Mouse (Mus musculus) limb, embryonic 10.5 days (tissue): ENCODE measurements around the gene Pdzrn4. TPM values are rescaled to one million over a fixed set of nuclear protein-coding genes. Genes with fewer than 3 reads are reported as not detected.

Experiments used
- DNase-seq: peaks from one replicate; pipeline ENCODE4 v3.0.0-alpha.2; 2017; ENCODE audit warnings: low spot score
- H3K27ac ChIP-seq: fragments of 300-500 bp; sonication (generic); 2 replicates; pipeline ENCODE4 v1.5.1; 2016; ENCODE audit warnings: mild to moderate bottlenecking
- H3K27me3 ChIP-seq: fragments of 300-500 bp; sonication (generic); 2 replicates; pipeline ENCODE4 v1.6.1; 2016; ENCODE audit warnings: low read depth, mild to moderate bottlenecking; ENCODE audit not compliant: poor library complexity, severe bottlenecking
- H3K36me3 ChIP-seq: fragments of 300-500 bp; sonication (generic); 2 replicates; pipeline ENCODE4 v1.6.1; 2016; ENCODE audit warnings: mild to moderate bottlenecking, moderate library complexity
- H3K4me1 ChIP-seq: fragments of 300-500 bp; sonication (generic); 2 replicates; pipeline ENCODE4 v1.6.1; 2016
- H3K4me3 ChIP-seq: fragments of 300-500 bp; sonication (generic); 2 replicates; pipeline ENCODE4 v1.5.1; 2016; ENCODE audit warnings: mild to moderate bottlenecking, moderate library complexity
- H3K9me3 ChIP-seq: fragments of 300-500 bp; sonication (generic); replicated peaks from 2 replicates; pipeline ENCODE4 v1.6.1; 2016; ENCODE audit warnings: mild to moderate bottlenecking
- WGBS: fragments of 180-500 bp; shearing (Covaris S2); methylation state at CpG from one replicate; pipeline ENCODE4 v1.1.7; 2016; 5-methylcytosine and 5-hydroxymethylcytosine counted together
- polyA plus RNA-seq: library from polyadenylated mRNA; unstranded; fragments of >200 nt; fragmentation: Nextera tagmentation; extraction: Ambion mirVana; gene quantifications from 2 replicates; pipeline ENCODE4 v1.2.1, GENCODE M21; 2016

Pdzrn4 gene
- polyA plus RNA-seq, 1 experiment from 2014 or later: 1.2 TPM

DNA sequence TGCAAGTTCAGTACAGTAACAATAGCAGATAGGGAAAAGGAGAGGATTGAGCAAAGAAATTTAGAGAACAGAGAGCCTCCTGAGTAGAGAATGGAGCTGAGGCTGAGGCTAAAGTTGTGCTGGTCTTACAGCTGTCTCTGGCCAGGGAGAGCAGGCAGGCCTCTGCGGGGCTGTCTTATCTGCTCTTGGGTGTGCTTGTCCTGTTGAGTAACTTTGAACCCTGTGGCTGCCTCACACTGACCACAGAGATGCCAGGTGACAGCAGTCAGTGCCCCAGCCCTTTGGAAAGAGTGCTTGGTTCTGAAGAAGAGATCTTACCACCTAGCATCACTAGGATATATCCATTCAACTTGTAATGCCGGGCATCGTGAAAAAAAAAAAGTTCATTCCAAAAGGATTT, 214.2 kb downstream of the Pdzrn4 start:
- H3K27me3 ChIP-seq: no peaks in the 10 kb centered on the region
- no peak for DNase-seq
- no peak overlapping the region for H3K4me3 ChIP-seq
- H3K36me3 ChIP-seq: no peaks in the 10 kb centered on the region
- 89% methylated on average over 3 of the region's 3 CpGs for WGBS
- H3K9me3 ChIP-seq: no peaks in the 10 kb centered on the region
- no peak overlapping the region for H3K27ac ChIP-seq
- no peaks in the 10 kb centered on the region for H3K4me1 ChIP-seq

DNA sequence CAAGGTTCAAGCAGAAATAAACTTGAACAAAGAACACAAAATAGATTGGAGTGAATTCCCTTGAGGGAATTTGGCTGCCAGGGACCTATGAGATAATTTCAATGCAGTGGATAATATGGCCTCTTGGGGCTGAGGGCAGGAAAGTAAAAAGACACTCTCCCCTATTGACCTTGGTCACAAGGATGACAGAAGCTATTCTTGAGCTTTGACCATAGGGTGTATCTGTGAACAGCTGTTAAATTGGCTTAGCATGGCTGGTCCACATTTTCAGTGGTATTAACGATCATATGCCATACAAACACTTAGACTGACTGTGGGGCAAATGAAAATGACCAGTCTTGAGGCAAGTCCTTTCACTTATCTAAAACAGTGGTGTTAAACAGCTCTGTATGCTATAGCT, 215.7 kb downstream of the Pdzrn4 start:
- no peak overlapping the region for H3K27ac ChIP-seq
- no peak overlapping the region for H3K4me3 ChIP-seq
- no peaks in the 10 kb centered on the region for H3K36me3 ChIP-seq
- no peaks in the 10 kb centered on the region for H3K27me3 ChIP-seq
- H3K9me3 ChIP-seq: no peaks in the 10 kb centered on the region
- H3K4me1 ChIP-seq: no peaks in the 10 kb centered on the region
- 97% methylated on average over 1 of the region's 1 CpGs for WGBS
- DNase-seq: no peak

DNA sequence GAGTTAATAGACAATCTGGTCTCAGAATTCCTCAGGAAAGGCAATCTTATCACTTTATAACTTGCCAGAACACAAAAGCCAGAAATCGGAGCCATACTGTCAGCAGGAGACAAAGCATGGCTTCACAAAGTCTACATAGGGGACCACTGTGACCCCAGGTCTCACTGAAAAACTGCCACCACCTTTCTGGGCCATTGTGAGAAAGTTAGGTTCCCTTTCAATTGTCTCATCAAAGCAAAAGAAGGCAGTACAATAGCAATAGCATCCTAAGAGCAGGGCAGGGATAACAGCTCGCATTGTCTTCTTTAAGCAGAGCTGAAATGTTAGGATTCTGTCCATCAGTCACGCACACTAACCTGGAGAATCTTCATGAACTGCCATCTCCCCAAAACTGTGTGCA, 216.5 kb downstream of the Pdzrn4 start:
- no peaks in the 10 kb centered on the region for H3K36me3 ChIP-seq
- WGBS: 96% methylated on average over 3 of the region's 3 CpGs
- DNase-seq: no peak
- no peaks in the 10 kb centered on the region for H3K27me3 ChIP-seq
- no peak overlapping the region for H3K4me3 ChIP-seq
- no peaks in the 10 kb centered on the region for H3K4me1 ChIP-seq
- no peak overlapping the region for H3K27ac ChIP-seq
- H3K9me3 ChIP-seq: no peaks in the 10 kb centered on the region

DNA sequence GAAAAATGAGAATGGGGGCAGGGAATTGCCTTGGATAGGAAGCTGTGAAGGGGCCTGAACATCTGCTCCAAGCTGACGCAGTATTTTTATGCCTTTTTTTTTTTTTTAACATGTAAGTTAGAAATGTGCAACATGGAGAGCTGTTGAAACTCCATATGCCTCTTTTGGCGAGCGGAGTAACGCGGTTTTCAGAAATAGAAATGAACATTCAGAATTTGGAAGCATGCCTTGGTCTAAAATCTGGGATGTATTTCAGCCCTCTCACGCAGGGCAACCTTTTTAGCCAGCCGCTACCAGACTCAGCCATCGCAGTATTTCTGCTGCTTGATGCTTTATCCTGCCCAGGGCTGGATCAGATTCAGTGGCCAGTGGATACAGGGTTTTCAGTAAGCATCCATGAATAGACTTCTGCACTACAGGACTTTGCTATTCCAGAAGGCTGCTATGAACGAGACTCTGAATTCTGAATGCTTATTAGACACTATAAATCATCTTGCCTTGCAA, 225.1 kb downstream of the Pdzrn4 start:
- H3K4me1 ChIP-seq: peaks cover 16% of the 10 kb centered on the region
- 84% methylated on average over 9 of the region's 9 CpGs for WGBS
- no peaks in the 10 kb centered on the region for H3K9me3 ChIP-seq
- H3K4me3 ChIP-seq: no peak overlapping the region
- H3K36me3 ChIP-seq: no peaks in the 10 kb centered on the region
- no peak for DNase-seq
- no peaks in the 10 kb centered on the region for H3K27me3 ChIP-seq
- no peak overlapping the region for H3K27ac ChIP-seq

DNA sequence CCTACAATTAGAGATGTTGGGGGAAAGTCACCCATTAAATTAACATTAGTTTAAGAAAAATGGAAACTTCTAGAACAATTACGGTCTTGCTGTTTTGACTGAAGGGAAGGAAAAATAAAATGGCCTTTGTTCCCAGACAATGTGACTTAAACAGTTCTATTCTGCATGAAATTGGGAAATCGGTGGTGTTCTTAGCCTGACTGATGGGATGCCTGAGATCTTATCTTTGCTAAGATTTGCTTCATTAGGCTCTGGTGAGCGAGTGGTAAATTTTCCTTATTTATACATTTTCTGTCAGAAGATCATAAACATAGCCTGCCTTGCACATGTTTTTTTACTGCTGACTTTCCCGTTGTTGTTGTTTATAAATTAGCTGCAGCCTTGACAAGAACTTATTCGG, 225.6 kb downstream of the Pdzrn4 start:
- H3K36me3 ChIP-seq: no peaks in the 10 kb centered on the region
- 72% methylated on average over 5 of the region's 5 CpGs for WGBS
- peaks cover 16% of the 10 kb centered on the region for H3K4me1 ChIP-seq
- no peaks in the 10 kb centered on the region for H3K27me3 ChIP-seq
- H3K9me3 ChIP-seq: no peaks in the 10 kb centered on the region
- H3K4me3 ChIP-seq: no peak overlapping the region
- DNase-seq: no peak
- no peak overlapping the region for H3K27ac ChIP-seq

DNA sequence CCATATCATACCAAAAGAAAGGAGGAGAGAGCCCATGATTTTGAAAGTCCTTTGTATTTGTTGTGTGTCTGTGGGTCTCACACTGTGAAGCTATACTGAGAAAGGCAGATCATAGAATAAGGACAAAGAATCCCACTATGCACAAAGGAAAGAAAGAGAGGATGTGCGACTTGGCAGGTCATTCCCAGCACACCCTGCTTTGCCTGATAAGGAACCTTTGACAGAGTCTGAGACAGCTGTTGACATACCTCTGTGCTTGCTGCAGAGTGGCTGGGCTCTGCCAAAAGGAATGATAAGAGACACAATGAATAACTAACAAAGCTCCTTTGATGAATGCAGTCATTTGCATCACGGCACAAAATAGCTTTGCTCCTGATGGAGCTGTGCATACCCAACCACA, 232.5 kb downstream of the Pdzrn4 start:
- Histone ChIP-seq H3K27me3 (no peaks in the 10 kb centered on the region), H3K4me1 (peaks cover 6% of the 10 kb centered on the region; the same call in 1 of the 2 replicates), H3K9me3 (no peaks in the 10 kb centered on the region), H3K36me3 (no peaks in the 10 kb centered on the region), H3K27ac (no peak overlapping the region), H3K4me3 (no peak overlapping the region)
- 67% methylated on average over 2 of the region's 2 CpGs for WGBS
- no peak for DNase-seq

DNA sequence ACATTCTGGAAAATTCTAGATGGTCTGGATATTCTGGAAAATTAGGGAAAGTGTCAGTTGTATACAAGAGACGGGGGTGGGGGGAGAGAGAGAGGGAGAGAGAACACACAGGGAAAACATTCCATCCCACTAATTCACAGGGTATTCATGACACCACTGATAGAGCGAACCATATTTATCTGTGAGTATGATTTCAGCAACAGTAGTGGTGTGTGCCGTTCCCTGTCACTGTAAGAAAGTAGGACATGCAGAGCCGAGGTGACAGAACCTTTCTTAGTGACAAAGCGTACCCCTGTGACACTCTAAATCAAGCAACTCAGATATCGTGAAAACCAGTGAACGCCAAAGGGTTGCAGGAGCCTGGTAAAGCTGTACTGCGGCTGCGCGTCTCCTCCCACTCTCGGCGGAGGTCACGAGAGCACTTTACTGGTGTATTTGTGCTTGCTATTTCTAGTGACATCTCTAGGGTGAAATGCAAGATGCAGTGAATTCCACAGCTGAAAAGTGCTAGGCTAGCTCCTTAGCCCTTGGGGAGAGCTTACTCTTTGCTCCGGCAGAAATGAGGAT, 237.4 kb downstream of the Pdzrn4 start:
- Histone ChIP-seq H3K27ac (no peak overlapping the region), H3K36me3 (no peaks in the 10 kb centered on the region), H3K4me3 (no peak overlapping the region), H3K4me1 (peaks cover 6% of the 10 kb centered on the region; the same call in 1 of the 2 replicates), H3K27me3 (no peaks in the 10 kb centered on the region), H3K9me3 (no peaks in the 10 kb centered on the region)
- no peak for DNase-seq
- WGBS: 93% methylated on average over 14 of the region's 14 CpGs

DNA sequence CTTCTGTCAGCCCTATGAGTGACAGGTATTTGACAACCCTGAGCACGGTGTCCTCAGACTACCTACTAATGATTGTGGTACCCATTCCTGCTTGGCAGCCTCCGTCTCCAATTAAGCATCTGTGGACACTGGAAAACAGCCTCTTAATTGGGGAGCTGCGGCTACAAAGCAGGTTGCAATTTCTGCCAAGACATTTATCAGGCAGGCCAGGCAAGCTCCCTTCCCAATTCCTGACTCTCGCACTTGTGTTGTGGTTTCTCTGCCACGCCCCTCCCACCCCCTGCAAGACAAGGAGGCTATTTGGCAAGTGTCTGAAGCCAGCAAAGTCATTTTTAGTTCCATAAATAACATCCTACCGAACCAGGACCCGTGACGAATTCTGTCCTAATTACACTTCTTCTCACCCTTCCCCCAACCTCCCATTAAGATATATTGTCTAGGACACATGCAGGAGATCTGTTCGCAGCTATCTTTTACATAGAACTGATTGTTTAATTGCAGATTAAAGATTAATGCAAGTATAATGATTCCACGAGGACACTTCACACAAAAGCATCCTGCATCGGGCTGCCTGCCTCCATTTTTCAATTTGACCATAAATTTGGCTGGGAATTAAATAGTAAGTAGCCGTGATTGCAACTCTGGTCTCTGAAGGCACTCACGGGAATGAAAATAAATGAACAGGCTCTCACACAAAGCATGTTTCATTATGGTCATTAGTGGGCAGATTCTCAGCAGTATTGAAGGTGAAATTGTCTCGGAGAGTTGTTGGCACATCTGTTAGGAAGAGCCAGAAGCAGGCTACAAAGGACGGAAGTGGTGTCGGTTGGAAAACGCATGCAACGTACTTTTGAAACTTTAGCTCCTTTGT, 243.8 kb downstream of the Pdzrn4 start:
- WGBS: 77% methylated on average over 18 of the region's 18 CpGs
- Histone ChIP-seq H3K4me1 (no peaks in the 10 kb centered on the region), H3K36me3 (no peaks in the 10 kb centered on the region), H3K4me3 (no peak overlapping the region), H3K27ac (no peak overlapping the region), H3K27me3 (no peaks in the 10 kb centered on the region), H3K9me3 (no peaks in the 10 kb centered on the region)
- no peak for DNase-seq

DNA sequence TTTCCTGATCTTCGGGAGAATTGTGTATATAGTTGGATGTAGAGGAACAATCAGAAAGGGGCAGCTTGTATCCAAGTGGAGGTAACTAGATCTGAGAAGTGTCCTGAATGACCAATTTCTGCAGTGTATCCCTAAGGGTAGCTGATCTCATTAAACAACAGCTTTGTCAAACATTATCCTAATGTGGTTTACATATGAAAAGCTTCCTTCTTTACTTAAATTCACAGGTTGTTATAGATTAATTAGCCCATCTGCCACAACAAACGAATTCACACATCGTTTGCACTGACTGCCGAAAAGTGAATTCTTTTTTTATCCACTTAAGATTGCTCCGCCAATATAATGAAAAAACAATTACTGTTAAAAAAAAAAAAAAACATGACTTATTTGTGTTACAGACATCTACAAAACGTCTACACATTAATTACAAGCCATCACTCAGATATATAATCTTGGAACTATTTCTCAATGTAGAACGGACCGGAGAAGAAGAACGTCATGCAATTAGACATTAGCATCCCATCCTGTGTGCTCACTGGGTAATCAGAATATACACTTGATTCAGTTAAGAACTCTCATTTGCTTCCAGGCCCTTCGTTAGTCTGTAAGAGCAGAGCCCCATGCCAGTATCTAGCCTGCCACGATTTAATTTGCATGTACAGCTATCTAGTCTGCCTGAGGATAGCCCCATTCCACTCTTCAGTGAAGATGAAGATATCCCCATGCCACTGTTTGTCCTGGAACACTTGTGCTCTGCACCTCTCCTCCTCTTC, 274.8 kb downstream of the Pdzrn4 start:
- Histone ChIP-seq H3K4me3 (no peak overlapping the region), H3K9me3 (no peaks in the 10 kb centered on the region), H3K36me3 (no peaks in the 10 kb centered on the region), H3K27ac (no peak overlapping the region), H3K27me3 (no peaks in the 10 kb centered on the region), H3K4me1 (no peaks in the 10 kb centered on the region)
- DNase-seq: no peak
- 87% methylated on average over 11 of the region's 11 CpGs for WGBS

DNA sequence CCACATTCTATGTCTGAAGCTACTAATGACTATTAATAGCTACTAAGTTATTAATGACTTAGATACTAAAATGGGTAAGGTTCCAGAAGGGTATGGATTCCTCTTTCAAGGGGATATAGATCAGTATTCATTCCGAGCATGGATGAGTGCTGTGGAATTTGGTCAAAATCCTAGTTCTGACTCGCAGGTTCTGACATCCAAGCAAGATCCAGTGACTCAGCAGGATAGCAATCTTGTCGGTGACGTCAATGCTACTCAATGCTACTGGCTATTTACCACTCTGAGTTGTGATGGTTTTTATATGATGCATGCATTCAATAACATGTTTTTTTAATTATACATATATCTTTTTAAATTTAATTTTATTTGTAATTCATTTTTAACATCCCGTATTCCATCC, 279.4 kb downstream of the Pdzrn4 start:
- no peaks in the 10 kb centered on the region for H3K27me3 ChIP-seq
- DNase-seq: no peak

DNA sequence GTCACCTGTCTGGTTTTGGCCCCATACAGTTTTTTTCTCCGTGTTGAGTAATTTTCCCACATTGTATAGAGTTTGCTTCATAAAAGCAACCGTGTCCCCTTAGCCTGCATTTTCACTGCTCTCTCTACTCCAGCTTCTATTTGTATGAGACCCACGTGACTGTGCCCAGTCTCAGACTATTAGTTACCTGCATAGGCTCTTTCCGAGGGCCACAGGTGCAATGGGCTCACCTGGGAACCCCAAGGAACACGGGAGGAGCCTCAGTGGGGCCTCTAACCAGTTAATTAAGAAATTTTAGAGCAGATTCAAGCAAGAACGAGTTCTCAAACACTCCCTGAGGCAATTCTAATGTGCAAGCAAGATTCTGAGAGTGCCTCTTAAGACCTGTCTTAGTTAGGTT, 281.7 kb downstream of the Pdzrn4 start:
- Histone ChIP-seq H3K27me3 (no peaks in the 10 kb centered on the region), H3K27ac (no peak overlapping the region), H3K4me1 (no peaks in the 10 kb centered on the region), H3K4me3 (no peak overlapping the region), H3K9me3 (no peaks in the 10 kb centered on the region), H3K36me3 (no peaks in the 10 kb centered on the region)
- WGBS: 78% methylated on average over 6 of the region's 6 CpGs
- DNase-seq: no peak

More for the DNA sequence above, 279.4 kb downstream of the Pdzrn4 start:
- Histone ChIP-seq H3K4me1 (no peaks in the 10 kb centered on the region), H3K9me3 (no peaks in the 10 kb centered on the region), H3K36me3 (no peaks in the 10 kb centered on the region), H3K27ac (no peak overlapping the region), H3K4me3 (no peak overlapping the region)
- 89% methylated on average over 5 of the region's 5 CpGs for WGBS

DNA sequence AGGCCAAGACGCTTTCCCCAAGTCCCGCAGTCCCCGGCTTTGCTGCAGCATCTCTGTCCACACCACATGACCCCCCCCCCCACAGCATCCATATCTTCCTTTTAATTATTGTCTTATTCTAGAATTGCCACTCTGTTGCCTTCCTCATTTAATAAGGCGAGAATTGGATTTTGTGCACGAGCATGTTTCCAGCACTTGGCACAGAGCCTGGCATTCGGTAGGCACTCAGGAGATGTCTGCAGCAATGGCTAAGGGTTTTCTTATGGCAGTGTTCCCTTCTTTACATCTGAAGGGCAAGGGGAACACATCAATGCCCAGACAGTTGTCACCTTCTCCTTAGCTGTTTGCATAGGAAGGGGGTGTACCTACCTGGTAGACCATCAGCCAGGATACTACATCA, 282.9 kb downstream of the Pdzrn4 start:
- H3K27ac ChIP-seq: no peak overlapping the region
- H3K27me3 ChIP-seq: no peaks in the 10 kb centered on the region
- DNase-seq: no peak
- no peaks in the 10 kb centered on the region for H3K36me3 ChIP-seq
- 94% methylated on average over 6 of the region's 6 CpGs for WGBS
- no peaks in the 10 kb centered on the region for H3K4me1 ChIP-seq
- H3K9me3 ChIP-seq: no peaks in the 10 kb centered on the region
- H3K4me3 ChIP-seq: no peak overlapping the region
